Mouse (Mus musculus): ENCODE measurements around the gene Cep128. TPM values are rescaled to one million over a fixed set of nuclear protein-coding genes. Genes with fewer than 3 reads are reported as not detected.
"Not testable (repeated sequence)": the region's sequence is repeated elsewhere in the genome, so short reads cannot be mapped to it uniquely, and the experiment has no call there.

The Cep128 gene
- total and polyA plus RNA-seq, 2 experiments from 2014 or later = 15.1 to 17.4 TPM

- H3K27me3 ChIP-seq (ENCODE audit: control insufficient read depth, insufficient read depth, low read length) = peaks cover 24% of the 10 kb centered on the region
- WGBS = under 1% methylated on average over 38 of the region's 38 CpGs
Measured at GRCm38 (mm10) chr12:91400232-91401048, 16.2 kb upstream of the Cep128 start.

GRCm38 (mm10) chr12:91383516-91384264 is 519 bp downstream of the Cep128 start:
- peak overlapping the region; percentile 85 for H3K4me3 ChIP-seq (ENCODE audit: low read depth, low read length)
- WGBS = 3% methylated on average over 22 of the region's 22 CpGs
- TF ChIP-seq EP300 (IDR thresholded peaks at IDR 0.05; ENCODE audit: low read depth) (no peak), CTCF (IDR thresholded peaks at IDR 0.05; ENCODE audit: low read depth) (no peak)
- DNase-seq (ENCODE audit: low spot score) = no peak
- H3K9ac ChIP-seq (replicated peaks; ENCODE audit: low read depth, low read length) = peak overlapping the region; percentile 63
- peak overlapping the region; percentile 99 for H3K4me2 ChIP-seq (ENCODE audit: low read depth, low read length)
- no peaks in the 10 kb centered on the region for H3K9me3 ChIP-seq (replicated peaks; ENCODE audit: control insufficient read depth, low read length)
- peak; percentile 34; the same call in 1 of the 2 replicates for ATAC-seq (ENCODE audit: insufficient read depth, low read depth)
- H3K4me1 ChIP-seq (ENCODE audit: control insufficient read depth, insufficient read depth) = peaks cover 6% of the 10 kb centered on the region; the same call in 1 of the 2 replicates
- no peaks in the 10 kb centered on the region for H3K36me3 ChIP-seq (replicated peaks; ENCODE audit: control insufficient read depth, insufficient read depth, low read length)
- no peak overlapping the region for H3K27ac ChIP-seq (ENCODE audit: low read depth)
- no peaks in the 10 kb centered on the region for H3K27me3 ChIP-seq (ENCODE audit: control insufficient read depth, insufficient read depth, low read length)

More at GRCm38 (mm10) chr12:91400232-91401048, 16.2 kb upstream of the Cep128 start:
- peak overlapping the region; percentile 34 for H3K4me3 ChIP-seq (ENCODE audit: low read depth, low read length)
- ATAC-seq (ENCODE audit: insufficient read depth, low read depth) (peak; percentile 85), DNase-seq (ENCODE audit: low spot score) (peak; percentile 52)
- peaks cover 5% of the 10 kb centered on the region; the same call in 1 of the 2 replicates for H3K4me1 ChIP-seq (ENCODE audit: control insufficient read depth, insufficient read depth)
- no peak overlapping the region for H3K27ac ChIP-seq (ENCODE audit: low read depth)
- H3K36me3 ChIP-seq (replicated peaks; ENCODE audit: control insufficient read depth, insufficient read depth, low read length) = no peaks in the 10 kb centered on the region
- TF ChIP-seq EP300 (IDR thresholded peaks at IDR 0.05; ENCODE audit: low read depth) (no peak), CTCF (IDR thresholded peaks at IDR 0.05; ENCODE audit: low read depth) (peak; percentile 87)
- H3K9ac ChIP-seq (replicated peaks; ENCODE audit: low read depth, low read length) = no peak overlapping the region
- peak overlapping the region; percentile 58 for H3K4me2 ChIP-seq (ENCODE audit: low read depth, low read length)
- no peaks in the 10 kb centered on the region for H3K9me3 ChIP-seq (replicated peaks; ENCODE audit: control insufficient read depth, low read length)

- Histone ChIP-seq H3K4me1 (ENCODE audit: control insufficient read depth, insufficient read depth) (no peaks in the 10 kb centered on the region), H3K27me3 (ENCODE audit: control insufficient read depth, insufficient read depth, low read length) (no peaks in the 10 kb centered on the region), H3K27ac (ENCODE audit: low read depth) (no peak overlapping the region), H3K4me2 (ENCODE audit: low read depth, low read length) (no peak overlapping the region), H3K9me3 (replicated peaks; ENCODE audit: control insufficient read depth, low read length) (0 out of 2 replicates have a peak, but pooled peaks cover 4% of the 10 kb centered on the region), H3K9ac (replicated peaks; ENCODE audit: low read depth, low read length) (no peak overlapping the region), H3K36me3 (replicated peaks; ENCODE audit: control insufficient read depth, insufficient read depth, low read length) (0 out of 2 replicates have a peak, but pooled peaks cover 4% of the 10 kb centered on the region), H3K4me3 (ENCODE audit: low read depth, low read length) (no peak overlapping the region)
- WGBS = 81% methylated on average over 3 of the region's 3 CpGs
- DNase-seq (ENCODE audit: low spot score) (no peak), ATAC-seq (ENCODE audit: insufficient read depth, low read depth) (no peak)
- TF ChIP-seq CTCF (IDR thresholded peaks at IDR 0.05; ENCODE audit: low read depth) = no peak
- TF ChIP-seq EP300 (IDR thresholded peaks at IDR 0.05; ENCODE audit: low read depth) = no peak
Measured at GRCm38 (mm10) chr12:91369173-91369572, 15.0 kb downstream of the Cep128 start.

GRCm38 (mm10) chr12:91353783-91354182 is 30.4 kb downstream of the Cep128 start:
- no peak overlapping the region for H3K4me3 ChIP-seq (ENCODE audit: low read depth, low read length)
- TF ChIP-seq CTCF (IDR thresholded peaks at IDR 0.05; ENCODE audit: low read depth) = no peak
- no peak for TF ChIP-seq EP300 (IDR thresholded peaks at IDR 0.05; ENCODE audit: low read depth)
- no peaks in the 10 kb centered on the region for H3K9me3 ChIP-seq (replicated peaks; ENCODE audit: control insufficient read depth, low read length)
- H3K36me3 ChIP-seq (replicated peaks; ENCODE audit: control insufficient read depth, insufficient read depth, low read length) = no peaks in the 10 kb centered on the region
- no peak overlapping the region for H3K9ac ChIP-seq (replicated peaks; ENCODE audit: low read depth, low read length)
- H3K27ac ChIP-seq (ENCODE audit: low read depth) = no peak overlapping the region
- no peak overlapping the region for H3K4me2 ChIP-seq (ENCODE audit: low read depth, low read length)
- DNase-seq (ENCODE audit: low spot score) (no peak), ATAC-seq (ENCODE audit: insufficient read depth, low read depth) (no peak)
- WGBS = 84% methylated on average over 8 of the region's 8 CpGs
- H3K27me3 ChIP-seq (ENCODE audit: control insufficient read depth, insufficient read depth, low read length) = no peaks in the 10 kb centered on the region
- H3K4me1 ChIP-seq (ENCODE audit: control insufficient read depth, insufficient read depth) = no peaks in the 10 kb centered on the region

- H3K36me3 ChIP-seq (replicated peaks; ENCODE audit: control insufficient read depth, insufficient read depth, low read length); DNase-seq (ENCODE audit: low spot score); H3K4me1 ChIP-seq (ENCODE audit: control insufficient read depth, insufficient read depth); H3K4me2 ChIP-seq (ENCODE audit: low read depth, low read length); ATAC-seq (ENCODE audit: insufficient read depth, low read depth); H3K4me3 ChIP-seq (ENCODE audit: low read depth, low read length); H3K9ac ChIP-seq (replicated peaks; ENCODE audit: low read depth, low read length); H3K27me3 ChIP-seq (ENCODE audit: control insufficient read depth, insufficient read depth, low read length); H3K27ac ChIP-seq (ENCODE audit: low read depth); H3K9me3 ChIP-seq (replicated peaks; ENCODE audit: control insufficient read depth, low read length): not testable (repeated sequence)
- 93% methylated on average over 13 of the region's 13 CpGs for WGBS
Measured at GRCm38 (mm10) chr12:91338656-91339055, 45.6 kb downstream of the Cep128 start.

All from heart, postnatal 0 days (tissue).